Mouse (Mus musculus): Measurements from ENCODE around the gene Zfand6. TPM values are rescaled to one million over a fixed set of nuclear protein-coding genes. Genes with fewer than 3 reads are reported as not detected.

The Zfand6 gene
- polyA plus RNA-seq (2014; fragmentation: Nextera tagmentation; extraction: Ambion mirVana): 148 and 160 TPM in 2 replicates

DNA sequence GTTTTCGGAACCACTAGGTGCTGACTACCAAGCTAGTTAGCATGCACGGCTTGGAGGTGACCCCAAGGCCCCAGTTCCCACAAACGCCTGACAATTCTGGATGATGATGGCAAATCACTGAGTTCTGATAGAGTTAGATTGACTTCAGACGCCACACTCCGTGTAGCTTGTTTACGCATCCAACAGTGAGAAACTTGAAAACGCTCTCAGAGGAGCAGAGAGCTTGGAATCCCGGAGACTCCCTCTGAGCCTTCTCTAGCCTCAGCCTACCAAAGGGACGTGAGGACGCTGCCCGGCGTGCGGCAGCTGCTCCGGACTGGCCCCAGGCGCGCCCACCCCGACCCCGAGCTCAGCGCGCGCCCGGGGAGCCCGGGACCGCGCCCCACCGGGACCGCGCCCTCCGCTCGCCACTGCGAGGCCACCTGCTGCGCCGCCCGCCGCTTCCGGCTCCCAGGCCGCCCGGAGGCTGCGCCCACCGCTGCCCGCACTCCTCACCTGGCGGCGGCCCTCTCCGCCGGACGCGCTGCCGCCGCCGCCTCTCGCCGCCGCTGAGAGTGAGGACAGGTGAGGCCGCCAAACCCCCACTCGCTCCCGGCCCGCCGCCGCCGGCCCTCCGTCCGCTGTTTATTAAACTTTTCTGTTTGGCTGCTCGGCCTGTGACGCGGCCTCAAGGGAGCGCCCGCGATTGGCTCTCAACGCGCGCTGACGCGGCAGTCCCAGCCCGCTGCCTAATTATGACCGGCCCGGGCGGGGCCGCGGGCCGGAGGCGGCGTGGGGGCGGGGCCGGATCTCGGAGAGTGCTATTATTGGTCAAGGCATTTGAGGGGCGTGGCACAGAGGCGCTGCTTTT lies at the start of gene Zfand6:
Zfand6 (minus strand) TSS at position 709 of the 850 bp plus-strand sequence.
- no peak for TF ChIP-seq CTCF (IDR thresholded peaks at IDR 0.05; ENCODE audit: low read depth)
- peak within 1 kb of the TSS; percentile 83 for H3K4me2 ChIP-seq
- H3K9me3 ChIP-seq (ENCODE audit: low read depth, low read length): no peaks in the 10 kb centered on the region
- H3K36me3 ChIP-seq (ENCODE audit: insufficient read depth): no peaks in the 10 kb centered on the region
- peak within 1 kb of the TSS; percentile 71 for H3K9ac ChIP-seq
- WGBS: under 1% methylated on average over 86 of the region's 87 CpGs
- H3K4me3 ChIP-seq (ENCODE audit: low read depth, low read length): peak within 1 kb of the TSS; percentile 76
- ATAC-seq (ENCODE audit: insufficient read depth) (peak; percentile 98), DNase-seq (peak; percentile 99)
- 0 out of 2 replicates have a peak, but pooled peaks cover 4% of the 10 kb centered on the region for H3K4me1 ChIP-seq (ENCODE audit: insufficient read depth)
- H3K27ac ChIP-seq (ENCODE audit: low read depth): peak within 1 kb of the TSS; percentile 92
- no peaks in the 10 kb centered on the region for H3K27me3 ChIP-seq (ENCODE audit: insufficient read depth, low read length)

- no peak for TF ChIP-seq CTCF (IDR thresholded peaks at IDR 0.05; ENCODE audit: low read depth)
- Histone ChIP-seq H3K4me1 (ENCODE audit: insufficient read depth) (no peaks in the 10 kb centered on the region), H3K36me3 (ENCODE audit: insufficient read depth) (no peaks in the 10 kb centered on the region), H3K27me3 (ENCODE audit: insufficient read depth, low read length) (no peaks in the 10 kb centered on the region), H3K9ac (no peak overlapping the region), H3K4me3 (ENCODE audit: low read depth, low read length) (no peak overlapping the region), H3K4me2 (no peak overlapping the region), H3K9me3 (ENCODE audit: low read depth, low read length) (no peaks in the 10 kb centered on the region), H3K27ac (ENCODE audit: low read depth) (no peak overlapping the region)
- no peak for DNase-seq
- WGBS: 75% methylated on average over 2 of the region's 2 CpGs
- ATAC-seq (ENCODE audit: insufficient read depth): no peak
Observed at GRCm38 (mm10) chr7:84736803-84737202, 47.0 kb upstream of the Zfand6 start.

GRCm38 (mm10) chr7:84733038-84733437 lies 43.3 kb upstream of the Zfand6 start:
- Histone ChIP-seq H3K4me1 (ENCODE audit: insufficient read depth) (no peaks in the 10 kb centered on the region), H3K27ac (ENCODE audit: low read depth) (no peak overlapping the region), H3K9ac (no peak overlapping the region), H3K4me2 (no peak overlapping the region), H3K36me3 (ENCODE audit: insufficient read depth) (no peaks in the 10 kb centered on the region), H3K4me3 (ENCODE audit: low read depth, low read length) (no peak overlapping the region), H3K9me3 (ENCODE audit: low read depth, low read length) (no peaks in the 10 kb centered on the region), H3K27me3 (ENCODE audit: insufficient read depth, low read length) (no peaks in the 10 kb centered on the region)
- TF ChIP-seq CTCF (IDR thresholded peaks at IDR 0.05; ENCODE audit: low read depth): no peak
- ATAC-seq (ENCODE audit: insufficient read depth) (no peak), DNase-seq (no peak)
- WGBS: 71% methylated on average over 1 of the region's 1 CpGs

DNA sequence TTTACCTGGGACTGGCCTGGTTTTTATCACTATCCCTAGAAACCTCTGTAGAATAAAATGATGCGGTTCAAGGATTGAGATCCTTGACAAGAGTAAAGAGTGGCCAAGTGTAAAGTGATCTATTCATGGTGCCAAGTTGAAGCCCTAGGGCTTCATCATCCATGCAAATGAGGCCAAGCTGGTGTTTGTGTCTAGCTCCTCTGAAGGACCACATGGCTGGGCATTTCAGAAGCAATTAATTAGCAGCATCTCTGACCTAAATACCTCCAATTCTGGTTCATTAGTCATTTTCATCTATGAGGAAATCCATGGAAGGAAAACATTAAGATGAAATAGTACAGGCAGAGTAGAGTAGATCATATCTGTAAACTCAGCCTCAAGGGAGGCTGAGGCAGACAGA lies 42.3 kb upstream of the Zfand6 start:
- DNase-seq (no peak), ATAC-seq (ENCODE audit: insufficient read depth) (no peak)
- Histone ChIP-seq H3K4me1 (ENCODE audit: insufficient read depth) (no peaks in the 10 kb centered on the region), H3K4me3 (ENCODE audit: low read depth, low read length) (no peak overlapping the region), H3K27ac (ENCODE audit: low read depth) (no peak overlapping the region), H3K4me2 (no peak overlapping the region), H3K9ac (no peak overlapping the region), H3K36me3 (ENCODE audit: insufficient read depth) (no peaks in the 10 kb centered on the region), H3K9me3 (ENCODE audit: low read depth, low read length) (no peaks in the 10 kb centered on the region), H3K27me3 (ENCODE audit: insufficient read depth, low read length) (no peaks in the 10 kb centered on the region)
- TF ChIP-seq CTCF (IDR thresholded peaks at IDR 0.05; ENCODE audit: low read depth): no peak
- WGBS: 91% methylated on average over 1 of the region's 1 CpGs

- Histone ChIP-seq H3K4me3 (ENCODE audit: low read depth, low read length) (no peak overlapping the region), H3K4me2 (no peak overlapping the region), H3K9me3 (ENCODE audit: low read depth, low read length) (no peaks in the 10 kb centered on the region), H3K27ac (ENCODE audit: low read depth) (no peak overlapping the region), H3K27me3 (ENCODE audit: insufficient read depth, low read length) (no peaks in the 10 kb centered on the region), H3K9ac (no peak overlapping the region), H3K36me3 (ENCODE audit: insufficient read depth) (no peaks in the 10 kb centered on the region), H3K4me1 (ENCODE audit: insufficient read depth) (no peaks in the 10 kb centered on the region)
- DNase-seq: peak; percentile 16
- WGBS: 67% methylated on average over 3 of the region's 3 CpGs
- ATAC-seq (ENCODE audit: insufficient read depth): peak; percentile 35; the same call in 1 of the 2 replicates
- no peak for TF ChIP-seq CTCF (IDR thresholded peaks at IDR 0.05; ENCODE audit: low read depth)
Observed at GRCm38 (mm10) chr7:84731076-84731475, 41.3 kb upstream of the Zfand6 start.

GRCm38 (mm10) chr7:84722804-84723459 lies 33.2 kb upstream of the Zfand6 start:
- Histone ChIP-seq H3K4me3 (ENCODE audit: low read depth, low read length) (no peak overlapping the region), H3K27me3 (ENCODE audit: insufficient read depth, low read length) (no peaks in the 10 kb centered on the region), H3K27ac (ENCODE audit: low read depth) (no peak overlapping the region), H3K9ac (no peak overlapping the region), H3K36me3 (ENCODE audit: insufficient read depth) (no peaks in the 10 kb centered on the region), H3K4me2 (no peak overlapping the region), H3K4me1 (ENCODE audit: insufficient read depth) (no peaks in the 10 kb centered on the region), H3K9me3 (ENCODE audit: low read depth, low read length) (no peaks in the 10 kb centered on the region)
- no peak for TF ChIP-seq CTCF (IDR thresholded peaks at IDR 0.05; ENCODE audit: low read depth)
- ATAC-seq (ENCODE audit: insufficient read depth): peak; percentile 81
- DNase-seq: no peak
- WGBS: 42% methylated on average over 7 of the region's 7 CpGs

- DNase-seq (no peak), ATAC-seq (ENCODE audit: insufficient read depth) (no peak)
- no peaks in the 10 kb centered on the region for H3K27me3 ChIP-seq (ENCODE audit: insufficient read depth, low read length)
- no peak overlapping the region for H3K27ac ChIP-seq (ENCODE audit: low read depth)
- H3K9ac ChIP-seq: no peak overlapping the region
- H3K36me3 ChIP-seq (ENCODE audit: insufficient read depth): no peaks in the 10 kb centered on the region
- no peaks in the 10 kb centered on the region for H3K4me1 ChIP-seq (ENCODE audit: insufficient read depth)
- no peaks in the 10 kb centered on the region for H3K9me3 ChIP-seq (ENCODE audit: low read depth, low read length)
- H3K4me2 ChIP-seq: no peak overlapping the region
- TF ChIP-seq CTCF (IDR thresholded peaks at IDR 0.05; ENCODE audit: low read depth): no peak
- H3K4me3 ChIP-seq (ENCODE audit: low read depth, low read length): no peak overlapping the region
Observed at GRCm38 (mm10) chr7:84710287-84710958, 20.7 kb upstream of the Zfand6 start.

Measured in lung, embryonic 14.5 days (tissue).